Mouse (Mus musculus) fat pad, adult 2 months (tissue): Measurements from ENCODE around the gene Cpne5.

ENCODE experiments used
- DNase-seq: peaks from one replicate; pipeline ENCODE4 v3.0.0-alpha.2; 2011; ENCODE audit warnings: low read depth, low spot score; ENCODE audit errors: extremely low read depth

Gene Cpne5

GRCm38 (mm10) chr17:29213381-29214192 lies 24.4 kb downstream of the Cpne5 start:
- DNase-seq, result no peak

GRCm38 (mm10) chr17:29211836-29212235 lies 26.1 kb downstream of the Cpne5 start:
- DNase-seq, result no peak

- no peak for DNase-seq
Measured at GRCm38 (mm10) chr17:29210037-29210436, 27.9 kb downstream of the Cpne5 start.

- DNase-seq, result no peak
Measured at GRCm38 (mm10) chr17:29206052-29206451, 31.9 kb downstream of the Cpne5 start.

- no peak for DNase-seq
Measured at GRCm38 (mm10) chr17:29202604-29203003, 35.4 kb downstream of the Cpne5 start.

GRCm38 (mm10) chr17:29199821-29200220 lies 38.1 kb downstream of the Cpne5 start:
- DNase-seq, result no peak

GRCm38 (mm10) chr17:29199151-29199800 lies 38.7 kb downstream of the Cpne5 start:
- DNase-seq, result no peak

- DNase-seq, result no peak
Measured at GRCm38 (mm10) chr17:29195579-29195978, 42.4 kb downstream of the Cpne5 start.

GRCm38 (mm10) chr17:29188989-29189388 lies 49.0 kb downstream of the Cpne5 start:
- no peak for DNase-seq

- no peak for DNase-seq
Measured at GRCm38 (mm10) chr17:29186989-29187859, 50.7 kb downstream of the Cpne5 start.

- DNase-seq, result no peak
Measured at GRCm38 (mm10) chr17:29185376-29186046, 52.5 kb downstream of the Cpne5 start.

GRCm38 (mm10) chr17:29183162-29183561 lies 54.8 kb downstream of the Cpne5 start:
- no peak for DNase-seq

GRCm38 (mm10) chr17:29181751-29182150 lies 56.2 kb downstream of the Cpne5 start:
- DNase-seq, result no peak

GRCm38 (mm10) chr17:29180406-29181127 lies 57.4 kb downstream of the Cpne5 start:
- no peak for DNase-seq

- no peak for DNase-seq
Measured at GRCm38 (mm10) chr17:29179917-29180316, 58.0 kb downstream of the Cpne5 start.

GRCm38 (mm10) chr17:29178503-29179059 lies 59.4 kb downstream of the Cpne5 start:
- no peak for DNase-seq

GRCm38 (mm10) chr17:29176391-29177267 lies 61.3 kb downstream of the Cpne5 start:
- DNase-seq, result no peak

GRCm38 (mm10) chr17:29175693-29176092 lies 62.3 kb downstream of the Cpne5 start:
- DNase-seq, result no peak

GRCm38 (mm10) chr17:29173165-29173564 lies 64.8 kb downstream of the Cpne5 start:
- DNase-seq, result no peak
